Mouse (Mus musculus) hindbrain, embryonic 11.5 days (tissue): Measurements from ENCODE around the gene Etl4. TPM values are rescaled to one million over a fixed set of nuclear protein-coding genes. Genes with fewer than 3 reads are reported as not detected.

Experiments used
- ATAC-seq: fragments of 200-750 bp; cut with Nextera tagmentation; 2 replicates; pipeline ENCODE4 v1.8.0; 2017; ENCODE audit warnings: mild to moderate bottlenecking, moderate TSS enrichment, moderate library complexity; ENCODE audit not compliant: low FRiP score
- DNase-seq: peaks from one replicate; pipeline ENCODE4 v3.0.0-alpha.2; 2015; ENCODE audit warnings: low spot score
- H3K27ac ChIP-seq: fragments of 300-500 bp; sonication (generic); 2 replicates; pipeline ENCODE4 v1.5.1; 2014; ENCODE audit warnings: mild to moderate bottlenecking, low read depth, low read length
- H3K27me3 ChIP-seq: fragments of 300-500 bp; sonication (generic); 2 replicates; pipeline ENCODE4 v1.6.1; 2014; ENCODE audit warnings: mild to moderate bottlenecking, low read length, moderate library complexity, mixed read lengths; ENCODE audit not compliant: control insufficient read depth, insufficient read depth
- H3K36me3 ChIP-seq: fragments of 300-500 bp; sonication (generic); 2 replicates; pipeline ENCODE4 v1.6.1; 2014; ENCODE audit warnings: mild to moderate bottlenecking, low read length, moderate library complexity, mixed read lengths; ENCODE audit not compliant: control insufficient read depth, insufficient read depth
- H3K4me1 ChIP-seq: fragments of 300-500 bp; sonication (generic); replicated peaks from 2 replicates; pipeline ENCODE4 v1.6.1; 2014; ENCODE audit warnings: low read length, mixed read lengths; ENCODE audit not compliant: control insufficient read depth, insufficient read depth
- H3K4me2 ChIP-seq: fragments of 300-500 bp; sonication (generic); replicated peaks from 2 replicates; pipeline ENCODE4 v1.6.1; 2014; ENCODE audit warnings: mild to moderate bottlenecking, low read depth, low read length
- H3K4me3 ChIP-seq: fragments of 300-500 bp; sonication (generic); 2 replicates; pipeline ENCODE4 v1.5.1; 2014; ENCODE audit warnings: low read depth, low read length
- H3K9ac ChIP-seq: fragments of 300-500 bp; sonication (generic); 2 replicates; pipeline ENCODE4 v1.6.1; 2014; ENCODE audit warnings: low read depth, low read length
- H3K9me3 ChIP-seq: fragments of 300-500 bp; sonication (generic); 2 replicates; pipeline ENCODE4 v1.6.1; 2016; ENCODE audit warnings: low read length; ENCODE audit not compliant: control insufficient read depth
- WGBS: fragments of 180-500 bp; shearing (Covaris S2); extraction: QIAGEN DNeasy Blood & Tissue Kit; methylation state at CpG from one replicate; pipeline ENCODE4 v1.1.7; 2014; 5-methylcytosine and 5-hydroxymethylcytosine counted together
- polyA plus RNA-seq: library from polyadenylated mRNA; unstranded; fragments of >200 nt; fragmentation: Nextera tagmentation; extraction: Ambion mirVana; gene quantifications from 2 replicates; pipeline ENCODE4 v1.2.1, GENCODE M21; 2014

Gene Etl4
- polyA plus RNA-seq, 1 experiment from 2014 or later, result 26.2 TPM

DNA sequence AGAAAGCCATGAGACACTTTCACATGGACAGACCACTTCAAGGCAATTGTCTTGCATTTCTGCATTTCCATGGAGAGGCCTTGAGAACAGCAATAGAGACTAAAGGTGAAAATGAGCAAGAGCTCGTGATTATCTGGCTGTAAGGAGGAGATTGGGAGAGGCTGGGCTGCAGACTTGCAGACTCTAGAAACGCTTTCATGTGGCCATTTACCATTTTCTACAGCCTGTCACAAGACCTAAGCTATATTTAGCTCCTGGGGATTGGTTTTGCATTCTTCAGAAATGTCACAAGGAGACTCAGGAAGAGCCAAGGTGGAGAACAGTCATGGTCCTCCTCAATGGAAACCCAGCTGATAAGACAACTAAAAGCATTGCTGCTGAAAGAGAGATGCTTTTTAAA lies 801.4 kb downstream of the Etl4 start:
- H3K9ac ChIP-seq, result no peak overlapping the region
- H3K27me3 ChIP-seq, result no peaks in the 10 kb centered on the region
- H3K9me3 ChIP-seq, result no peaks in the 10 kb centered on the region
- DNase-seq (no peak), ATAC-seq (no peak)
- no peak overlapping the region for H3K27ac ChIP-seq
- no peaks in the 10 kb centered on the region for H3K4me1 ChIP-seq
- H3K4me3 ChIP-seq, result no peak overlapping the region
- 82% methylated on average over 2 of the region's 2 CpGs for WGBS
- H3K4me2 ChIP-seq, result no peak overlapping the region
- no peaks in the 10 kb centered on the region for H3K36me3 ChIP-seq

GRCm38 (mm10) chr2:20719105-20719504 lies 809.5 kb downstream of the Etl4 start:
- DNase-seq (no peak), ATAC-seq (no peak)
- Histone ChIP-seq H3K27ac (no peak overlapping the region), H3K36me3 (no peaks in the 10 kb centered on the region), H3K9ac (no peak overlapping the region), H3K27me3 (no peaks in the 10 kb centered on the region), H3K4me1 (no peaks in the 10 kb centered on the region), H3K9me3 (no peaks in the 10 kb centered on the region), H3K4me3 (no peak overlapping the region), H3K4me2 (no peak overlapping the region)
- 90% methylated on average over 4 of the region's 4 CpGs for WGBS

- DNase-seq (no peak), ATAC-seq (no peak)
- WGBS, result 89% methylated on average over 3 of the region's 3 CpGs
- H3K4me1 ChIP-seq, result no peaks in the 10 kb centered on the region
- H3K36me3 ChIP-seq, result no peaks in the 10 kb centered on the region
- H3K27ac ChIP-seq, result no peak overlapping the region
- H3K27me3 ChIP-seq, result no peaks in the 10 kb centered on the region
- no peak overlapping the region for H3K4me2 ChIP-seq
- no peaks in the 10 kb centered on the region for H3K9me3 ChIP-seq
- no peak overlapping the region for H3K4me3 ChIP-seq
- no peak overlapping the region for H3K9ac ChIP-seq
Measured at GRCm38 (mm10) chr2:20721098-20721497, 811.5 kb downstream of the Etl4 start.

- DNase-seq, result peak; percentile 21
- Histone ChIP-seq H3K27ac (no peak overlapping the region), H3K36me3 (no peaks in the 10 kb centered on the region), H3K4me3 (no peak overlapping the region), H3K9ac (no peak overlapping the region), H3K27me3 (no peaks in the 10 kb centered on the region), H3K4me2 (no peak overlapping the region), H3K9me3 (no peaks in the 10 kb centered on the region), H3K4me1 (no peaks in the 10 kb centered on the region)
- ATAC-seq, result no peak
- 29% methylated on average over 15 of the region's 15 CpGs for WGBS
Measured at GRCm38 (mm10) chr2:20722165-20722991, 812.8 kb downstream of the Etl4 start.

- no peak for ATAC-seq
- 38% methylated on average over 2 of the region's 2 CpGs for WGBS
- Histone ChIP-seq H3K4me1 (no peaks in the 10 kb centered on the region), H3K9me3 (no peaks in the 10 kb centered on the region), H3K27me3 (no peaks in the 10 kb centered on the region), H3K9ac (no peak overlapping the region), H3K36me3 (no peaks in the 10 kb centered on the region), H3K4me2 (no peak overlapping the region), H3K4me3 (no peak overlapping the region), H3K27ac (no peak overlapping the region)
- no peak for DNase-seq
Measured at GRCm38 (mm10) chr2:20723990-20724745, 814.6 kb downstream of the Etl4 start.

- Histone ChIP-seq H3K36me3 (no peaks in the 10 kb centered on the region), H3K9me3 (no peaks in the 10 kb centered on the region), H3K27me3 (no peaks in the 10 kb centered on the region), H3K9ac (no peak overlapping the region), H3K4me3 (no peak overlapping the region), H3K27ac (no peak overlapping the region), H3K4me1 (no peaks in the 10 kb centered on the region), H3K4me2 (no peak overlapping the region)
- ATAC-seq, result no peak
- whole genome bisulfite sequencing, result 81% methylated on average over 2 of the region's 2 CpGs
- no peak for DNase-seq
Measured at GRCm38 (mm10) chr2:20726974-20727373, 817.4 kb downstream of the Etl4 start.

- no peak for DNase-seq
- Histone ChIP-seq H3K4me3 (no peak overlapping the region), H3K9me3 (no peaks in the 10 kb centered on the region), H3K36me3 (no peaks in the 10 kb centered on the region), H3K9ac (no peak overlapping the region), H3K27ac (no peak overlapping the region), H3K4me2 (no peak overlapping the region), H3K4me1 (no peaks in the 10 kb centered on the region), H3K27me3 (no peaks in the 10 kb centered on the region)
- no peak for ATAC-seq
- WGBS, result 85% methylated on average over 6 of the region's 6 CpGs
Measured at GRCm38 (mm10) chr2:20727752-20728438, 818.3 kb downstream of the Etl4 start.

DNA sequence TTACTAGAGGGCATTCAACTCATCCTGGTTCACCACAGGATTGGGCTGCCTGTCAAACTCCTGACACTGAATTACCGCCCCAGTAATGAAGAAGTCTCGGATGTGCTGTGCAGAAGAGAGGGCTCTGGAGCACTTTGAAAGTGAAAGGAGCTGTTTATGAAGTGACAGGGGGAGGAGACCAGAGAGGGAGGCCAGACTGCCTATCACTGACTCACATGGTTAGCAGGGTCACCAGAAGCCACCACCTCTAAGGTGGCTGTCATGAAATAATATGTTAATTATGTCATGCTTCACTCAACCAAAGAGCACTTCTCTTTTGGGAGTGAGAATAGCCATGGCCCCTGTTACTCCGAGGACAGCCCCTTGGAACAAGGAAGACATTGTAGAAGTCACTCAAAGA lies 825.9 kb downstream of the Etl4 start:
- H3K4me1 ChIP-seq, result no peaks in the 10 kb centered on the region
- peak; percentile 72; the same call in 1 of the 2 replicates for ATAC-seq
- no peaks in the 10 kb centered on the region for H3K27me3 ChIP-seq
- H3K27ac ChIP-seq, result no peak overlapping the region
- H3K9me3 ChIP-seq, result no peaks in the 10 kb centered on the region
- H3K36me3 ChIP-seq, result no peaks in the 10 kb centered on the region
- WGBS, result 43% methylated on average over 3 of the region's 3 CpGs
- no peak overlapping the region for H3K9ac ChIP-seq
- DNase-seq, result peak; percentile 6
- no peak overlapping the region for H3K4me3 ChIP-seq
- H3K4me2 ChIP-seq, result no peak overlapping the region
